Mouse (Mus musculus) cerebellum, adult 18-20 months (tissue): Measurements from ENCODE around the gene Lrrc39.

Experiments
- DNase-seq, 2 experiments: peaks; one replicate each; pipeline ENCODE4 v3.0.0; 2021

Lrrc39 gene

DNA sequence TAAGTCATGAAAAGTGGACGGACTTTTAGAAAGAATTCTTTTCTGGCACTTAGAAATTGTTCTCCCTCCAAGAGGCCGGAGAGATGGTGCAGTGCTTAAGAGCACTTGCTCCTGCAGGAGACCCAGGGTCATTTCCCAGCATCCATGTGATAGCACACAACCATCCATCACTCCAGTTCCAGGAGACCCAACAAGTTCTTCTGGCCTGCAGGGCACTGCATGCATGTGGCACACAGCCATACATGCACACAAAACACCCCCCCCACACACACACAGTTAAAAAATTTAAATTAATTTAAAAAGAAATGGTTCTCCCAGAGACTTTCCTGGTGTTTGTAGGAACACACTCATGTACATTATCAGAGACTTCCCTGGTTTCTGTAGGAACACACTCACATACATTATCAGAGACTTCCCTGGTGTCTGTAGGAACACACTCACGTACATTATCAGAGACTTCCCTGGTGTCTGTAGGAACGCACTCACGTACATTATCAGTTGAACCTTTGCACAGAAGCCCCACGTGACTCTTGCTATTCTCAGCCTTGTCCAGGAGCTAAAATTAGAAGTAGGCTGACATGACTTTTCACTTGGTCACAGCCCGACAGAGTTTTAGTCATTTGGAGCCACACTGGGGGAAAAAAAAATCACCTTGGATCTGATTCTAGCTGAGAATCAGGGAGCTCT is at the start of gene Lrrc39:
Lrrc39 (plus strand) TSS at position 566 of the 687 bp plus-strand sequence.
- DNase-seq: no peak

DNA sequence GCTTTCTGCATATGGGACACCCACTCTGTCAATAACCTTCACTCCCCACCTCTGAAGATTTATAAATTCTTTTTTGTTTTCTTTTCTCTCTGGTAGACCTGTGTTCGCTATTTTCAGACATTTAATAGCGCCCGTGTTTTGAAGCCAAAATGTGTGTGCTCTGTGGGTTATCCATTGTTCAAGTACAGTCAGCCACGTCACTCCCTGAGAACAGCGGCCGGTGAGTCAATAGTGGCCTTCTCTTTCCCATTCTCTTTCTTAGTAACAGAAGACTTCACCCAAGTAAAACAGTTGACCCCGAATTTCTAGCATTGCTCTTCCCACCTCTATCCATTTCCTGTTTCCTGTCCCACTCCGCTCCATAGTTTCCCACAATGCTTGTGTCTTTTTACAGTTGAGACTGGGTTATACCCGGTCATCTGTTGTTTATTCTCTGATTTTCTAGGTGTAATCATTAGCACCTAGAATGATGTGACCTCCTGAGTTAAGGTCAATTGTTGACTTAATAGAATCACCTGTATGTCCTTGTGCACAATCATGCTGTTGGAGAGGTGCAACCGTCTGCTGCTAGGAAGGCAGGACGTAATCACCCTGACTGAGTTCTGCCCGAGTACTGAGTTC is 42.5 kb upstream of the Lrrc39 start:
- DNase-seq: no peak

DNA sequence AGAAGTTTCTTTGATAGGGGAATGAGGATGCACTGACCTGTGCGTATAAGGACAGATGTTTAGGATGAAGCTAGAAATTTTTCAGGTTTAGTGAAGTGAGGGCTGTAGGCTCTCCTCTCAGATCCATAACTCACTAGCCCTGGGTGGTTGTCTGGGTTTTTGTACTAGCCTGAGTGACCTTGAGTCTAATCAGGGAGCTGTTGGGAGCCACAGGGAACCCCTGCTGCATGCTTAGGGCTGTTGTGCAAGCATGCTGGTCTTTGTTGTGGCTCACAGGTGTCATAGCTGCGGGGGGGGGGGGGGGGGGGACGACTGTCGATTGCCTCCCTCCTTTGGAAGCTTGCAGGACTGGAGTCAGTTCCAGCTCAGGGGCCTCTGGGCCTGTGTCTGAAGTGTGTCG is 33.0 kb upstream of the Lrrc39 start:
- no peak for DNase-seq

DNA sequence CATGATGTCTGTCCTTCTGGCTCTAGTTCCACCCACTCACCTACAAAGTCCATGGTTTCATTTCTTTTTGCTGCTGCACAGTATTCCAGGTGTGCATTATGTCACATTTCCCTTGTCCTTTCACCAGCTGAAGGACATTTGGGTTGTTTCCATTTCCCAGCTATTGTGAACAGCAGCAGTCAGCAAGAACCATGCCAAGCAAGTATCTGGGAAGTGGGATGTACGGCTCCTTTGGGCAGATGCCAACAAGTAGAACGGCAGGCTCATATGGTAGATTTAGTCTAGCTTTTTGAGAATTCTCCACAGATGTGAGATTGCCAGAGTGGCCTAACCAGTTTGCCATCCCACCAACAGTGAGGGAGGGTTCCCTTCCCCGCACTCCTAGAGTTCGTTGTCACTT is 31.9 kb upstream of the Lrrc39 start:
- DNase-seq: no peak

DNA sequence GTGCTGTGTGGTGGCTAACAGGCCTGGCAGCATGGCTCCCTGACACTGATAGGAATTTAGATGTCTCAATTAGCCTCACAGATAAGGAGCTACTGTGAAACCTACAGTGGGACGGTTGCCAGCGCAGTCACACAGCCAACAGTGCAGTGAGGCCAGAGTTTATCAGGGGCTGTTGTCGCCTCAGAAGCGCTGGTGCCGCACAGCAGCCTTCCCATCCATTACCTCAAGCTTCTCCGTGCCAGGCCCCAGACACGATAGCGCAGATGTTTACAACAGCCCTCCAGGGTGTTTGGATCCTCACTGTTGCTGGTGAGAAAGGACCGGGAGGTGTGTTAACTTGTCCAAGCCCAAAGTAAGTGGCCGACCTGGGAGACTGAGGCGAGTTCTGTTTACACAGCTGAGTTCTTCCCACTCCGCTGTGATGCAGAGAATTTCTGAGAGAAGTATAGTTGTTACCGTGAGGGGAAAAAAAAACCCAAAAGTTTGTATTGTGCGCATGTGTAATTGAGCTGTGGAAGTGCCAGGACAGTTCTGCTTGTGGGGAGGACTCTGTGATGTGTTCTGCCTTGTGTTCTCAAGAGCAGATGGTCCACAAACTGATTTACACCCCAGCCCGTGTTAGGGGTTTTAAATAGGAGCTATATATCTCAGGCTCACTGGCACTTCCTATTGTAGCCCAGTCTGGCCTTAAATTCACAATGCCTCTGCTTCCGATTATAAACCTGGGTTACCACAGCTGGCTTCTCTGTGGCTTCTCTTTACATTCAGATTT is 26.2 kb upstream of the Lrrc39 start:
- no peak for DNase-seq

DNA sequence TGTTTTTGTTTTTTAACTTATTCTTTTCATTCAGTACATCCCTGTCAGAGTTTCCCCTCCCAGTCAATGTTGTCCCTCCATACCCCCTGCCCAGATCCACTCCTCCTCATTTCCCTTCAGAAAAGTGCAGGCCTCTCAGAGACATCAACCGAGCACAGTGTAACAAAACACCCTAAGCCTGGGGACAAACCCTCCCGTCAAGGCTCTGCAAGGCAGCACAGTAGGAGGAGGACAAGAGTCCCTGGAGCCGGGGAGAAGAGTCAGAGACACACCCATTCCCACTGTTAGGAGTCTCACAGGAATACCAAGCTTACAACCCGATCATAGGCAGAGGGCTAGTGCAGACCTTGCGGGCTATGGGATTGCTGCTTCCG is 25.6 kb upstream of the Lrrc39 start:
- no peak for DNase-seq

DNA sequence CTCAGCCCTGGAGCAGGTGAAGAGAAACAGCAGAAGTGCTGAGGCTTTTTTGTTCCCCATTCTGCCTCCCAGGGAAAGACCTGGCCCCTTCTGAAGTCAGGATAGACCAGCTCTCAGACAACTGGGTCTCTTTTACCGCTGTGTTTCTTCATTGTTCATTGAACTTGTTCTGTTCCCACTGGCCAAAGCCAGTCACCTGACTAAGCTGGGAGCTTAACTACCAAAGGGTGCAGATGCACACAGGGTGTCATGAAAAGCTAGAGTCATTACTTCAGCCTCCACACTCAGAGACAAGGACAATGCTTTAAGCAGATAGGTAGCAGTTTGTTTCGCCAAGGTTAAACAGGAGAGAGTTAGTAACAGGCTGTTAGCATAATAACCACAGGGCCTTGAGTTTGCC is 20.7 kb upstream of the Lrrc39 start:
- no peak for DNase-seq

DNA sequence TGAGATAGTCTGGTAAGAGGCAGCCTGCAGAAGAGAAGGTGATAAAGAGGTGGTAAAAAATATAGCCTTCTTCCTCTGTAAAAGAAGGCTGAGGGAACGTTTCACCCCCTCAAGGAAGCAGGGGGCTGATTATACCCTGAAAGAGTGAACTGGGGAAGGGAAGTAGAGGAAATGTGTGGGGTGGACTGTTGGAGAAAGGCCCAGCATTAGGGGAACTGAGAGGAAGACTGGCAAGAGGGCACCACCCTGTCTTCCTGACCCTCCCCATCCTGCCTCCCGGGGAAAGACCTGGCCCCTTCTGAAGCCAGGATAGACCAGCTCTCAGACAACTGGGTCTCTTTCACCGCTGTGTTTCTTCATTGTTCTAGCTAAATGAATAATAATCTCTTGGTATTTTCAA is 20.2 kb upstream of the Lrrc39 start:
- DNase-seq: no peak

DNA sequence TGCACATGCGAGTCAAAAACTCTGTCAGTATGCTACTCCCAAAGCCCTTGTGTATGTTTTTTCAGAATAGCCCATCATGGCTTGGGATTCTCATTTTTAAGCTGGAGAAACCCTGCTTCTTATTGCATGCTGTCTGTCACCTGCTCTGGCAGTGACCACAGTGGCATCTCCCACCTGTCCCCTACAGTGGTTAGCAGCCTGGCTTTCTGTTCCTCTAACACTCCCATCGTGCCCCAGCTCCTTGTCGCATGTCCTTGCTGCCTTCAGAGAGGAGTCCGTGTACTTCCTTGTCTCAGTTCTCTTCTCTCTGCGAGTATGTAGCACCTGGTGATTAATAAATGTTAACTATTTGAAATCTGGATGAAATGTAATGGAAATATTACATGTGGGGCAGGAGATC is 15.3 kb upstream of the Lrrc39 start:
- DNase-seq: no peak

DNA sequence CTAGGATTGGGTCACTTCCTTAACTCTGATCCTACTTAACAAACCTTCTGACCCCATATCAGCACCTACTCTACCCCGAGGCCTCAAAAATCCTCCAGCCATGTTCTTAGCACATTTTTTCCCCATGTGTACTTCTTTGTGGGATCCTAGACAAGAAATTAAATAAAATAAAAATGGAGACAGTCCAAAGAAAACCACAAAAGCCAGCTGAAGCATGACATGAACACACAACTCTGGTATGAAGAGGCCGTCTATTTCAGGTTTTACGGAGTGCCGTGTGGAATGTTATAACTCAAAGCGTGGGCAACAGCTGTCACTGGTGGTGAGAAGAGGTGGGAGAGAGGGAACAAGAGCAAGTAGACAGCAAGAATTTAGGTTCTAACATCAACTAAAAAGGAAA is 11.4 kb upstream of the Lrrc39 start:
- no peak for DNase-seq

DNA sequence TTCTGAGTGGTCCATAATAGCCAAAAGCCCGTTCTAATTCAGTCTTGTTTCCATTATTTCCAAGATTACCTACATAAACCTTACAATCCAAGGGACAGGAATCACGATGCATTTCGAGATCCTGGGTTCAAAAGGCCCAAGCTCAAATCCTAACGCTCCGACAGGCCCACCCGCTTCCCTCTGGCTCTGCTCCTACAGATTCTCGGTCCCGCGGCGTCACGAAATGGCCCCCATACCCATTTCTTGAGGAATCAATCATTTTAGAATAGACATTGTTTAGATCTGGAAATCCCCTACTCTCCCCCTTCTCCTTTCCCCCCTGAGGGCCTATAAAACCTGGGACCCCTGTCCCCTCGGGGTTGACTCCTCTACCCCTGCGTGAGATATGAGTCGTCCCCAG is 1.5 kb upstream of the Lrrc39 start:
- peak; percentile 14 to 23 for DNase-seq

DNA sequence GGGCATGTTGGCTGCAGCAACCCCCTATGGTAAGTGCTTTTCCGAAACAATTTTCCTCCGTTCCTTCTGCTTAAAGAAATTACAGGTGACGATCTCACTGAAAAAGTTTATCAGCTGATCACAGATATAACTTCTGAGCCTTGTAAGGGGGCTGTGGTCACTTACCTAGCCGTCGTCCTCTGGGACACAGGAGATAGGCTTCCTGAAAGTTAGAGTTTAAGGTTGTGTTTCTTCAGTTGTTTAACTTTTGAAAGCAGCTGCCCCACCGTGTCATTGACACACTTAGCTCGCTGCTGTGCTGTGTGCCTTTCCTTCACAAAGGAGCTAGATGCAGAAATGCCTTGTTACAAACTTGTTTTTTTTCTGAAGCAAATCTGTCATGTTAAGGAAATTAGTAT is 321 bp downstream of the Lrrc39 start:
- no peak for DNase-seq

DNA sequence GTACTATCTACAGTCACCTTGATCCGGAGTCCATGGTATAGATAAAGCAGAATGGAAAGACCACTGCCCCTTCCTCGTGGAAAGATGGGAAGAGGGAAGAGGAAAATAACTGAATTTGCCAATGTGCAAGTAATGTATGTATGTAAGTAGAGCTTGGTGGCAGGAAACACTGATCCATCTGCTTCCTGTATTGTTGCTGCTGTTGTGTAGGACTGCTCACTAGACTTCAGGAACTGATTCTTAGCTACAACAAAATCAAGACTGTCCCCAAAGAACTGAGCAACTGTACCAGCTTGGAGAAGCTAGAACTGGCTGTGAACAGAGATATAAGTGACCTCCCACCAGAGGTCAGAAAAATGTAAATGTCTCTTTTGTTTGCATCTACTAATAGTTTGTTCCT is 7.9 kb downstream of the Lrrc39 start:
- no peak for DNase-seq

DNA sequence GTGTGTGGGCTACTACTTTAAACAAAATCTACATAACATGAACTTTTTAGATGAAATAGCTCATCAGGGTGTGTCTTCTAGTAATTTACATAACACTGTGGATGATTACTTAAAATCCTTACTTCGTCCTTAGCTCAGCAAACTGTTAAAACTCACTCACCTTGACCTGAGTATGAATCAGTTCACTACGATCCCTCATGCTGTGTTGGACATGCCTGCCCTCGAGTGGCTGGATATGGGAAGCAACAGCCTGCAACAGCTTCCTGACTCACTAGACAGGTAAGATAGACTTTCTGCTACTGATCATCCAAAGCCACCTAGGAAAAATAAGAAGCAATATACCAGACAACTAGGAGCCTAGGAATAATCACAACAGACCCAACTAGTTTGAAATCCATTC is 14.5 kb downstream of the Lrrc39 start:
- DNase-seq: no peak

DNA sequence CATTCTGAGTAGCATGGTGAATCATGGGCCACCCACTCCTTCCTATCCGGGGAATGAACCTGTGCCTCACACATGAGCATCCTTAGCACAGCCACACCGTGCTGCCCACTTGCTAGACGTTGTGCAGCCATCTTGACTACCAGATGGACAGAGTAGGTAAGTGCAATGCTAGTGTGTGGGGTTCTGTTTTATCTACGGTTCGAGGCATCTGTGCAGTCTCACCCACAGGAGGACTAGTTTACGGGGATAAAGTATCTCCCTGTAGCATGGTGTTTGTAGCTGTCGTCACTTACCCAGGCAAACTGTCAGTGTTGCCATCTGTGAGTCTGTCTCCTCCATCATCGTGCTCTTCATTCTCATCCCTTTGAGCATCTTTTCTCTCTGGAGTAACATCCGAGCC is 19.4 kb downstream of the Lrrc39 start:
- DNase-seq: no peak

DNA sequence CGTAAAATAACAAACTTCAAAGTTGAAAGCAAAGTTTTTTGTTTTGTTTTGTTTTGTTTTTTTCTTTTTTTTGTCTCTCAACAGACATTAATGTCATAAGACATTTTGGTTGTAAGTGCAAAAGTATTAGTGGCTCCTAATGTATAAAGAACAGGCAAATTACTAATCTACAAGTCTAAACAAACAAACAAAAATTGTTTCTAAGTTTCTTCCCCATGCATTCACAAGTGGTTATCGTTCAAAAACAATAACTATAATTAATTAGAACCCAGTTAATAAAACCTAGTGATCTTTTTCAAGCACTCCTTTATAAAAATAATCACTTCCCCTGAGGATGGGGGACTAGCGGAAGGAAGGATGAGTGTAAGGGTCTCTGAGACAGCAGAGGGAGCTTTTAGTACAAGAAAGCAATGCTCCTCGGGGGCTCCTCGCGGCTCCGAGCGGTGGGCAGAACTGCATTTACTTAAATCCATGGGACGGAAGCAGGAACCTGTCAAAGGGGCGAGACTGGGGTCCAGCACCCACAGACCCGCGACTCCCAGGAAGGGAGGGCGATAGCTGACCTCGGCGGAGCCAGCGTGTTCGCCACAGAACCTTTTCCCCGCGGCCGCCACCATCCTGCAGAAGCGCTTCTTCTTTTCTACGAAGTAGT is 31.4 kb downstream of the Lrrc39 start:
- DNase-seq: no peak

DNA sequence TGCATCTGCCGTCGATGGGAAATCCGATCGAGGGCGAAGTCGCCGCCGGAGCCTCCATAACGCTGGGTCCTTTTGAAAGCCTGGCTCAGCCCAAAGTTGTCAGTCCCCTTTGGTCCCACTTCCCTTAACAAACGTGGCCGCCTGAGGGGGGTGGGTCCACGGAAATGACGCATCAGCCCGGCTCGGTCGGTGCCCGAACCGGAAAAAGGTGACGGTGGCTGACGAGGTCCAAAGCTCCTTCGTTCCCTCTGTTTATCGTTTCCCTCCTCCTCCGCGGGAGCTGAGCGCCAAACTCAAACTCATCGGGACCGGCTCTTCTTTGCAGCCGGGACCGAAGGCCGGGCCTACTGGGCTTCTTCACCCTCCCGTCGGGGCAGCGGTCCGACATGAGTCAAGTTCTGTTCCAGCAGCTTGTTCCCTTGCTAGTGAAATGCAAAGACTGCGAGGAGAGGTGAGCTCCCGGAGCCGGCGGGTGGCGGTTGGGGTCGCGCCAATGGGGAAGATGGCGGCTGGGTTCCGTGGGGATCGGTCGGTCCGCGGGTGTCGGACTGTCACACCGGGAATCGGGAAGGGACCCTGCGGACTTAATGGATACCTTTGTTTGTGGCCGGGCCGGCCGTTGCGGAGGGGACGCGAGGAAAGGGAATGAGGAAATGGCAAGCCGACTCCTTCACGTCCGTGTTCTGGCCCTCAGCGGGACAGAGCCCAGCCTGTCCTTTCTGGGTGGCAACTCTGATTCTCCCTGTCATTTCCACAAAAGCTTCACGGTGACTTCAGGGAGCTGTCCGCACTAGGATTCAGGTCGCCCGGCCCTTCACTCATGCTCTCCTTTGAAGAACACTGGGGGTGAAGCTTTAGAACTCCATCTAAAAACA is 32.2 kb downstream of the Lrrc39 start, which contains the start of gene Sass6:
Sass6 (plus strand) TSS at position 255 of the 875 bp plus-strand sequence.
- peak; percentile 99 for DNase-seq

DNA sequence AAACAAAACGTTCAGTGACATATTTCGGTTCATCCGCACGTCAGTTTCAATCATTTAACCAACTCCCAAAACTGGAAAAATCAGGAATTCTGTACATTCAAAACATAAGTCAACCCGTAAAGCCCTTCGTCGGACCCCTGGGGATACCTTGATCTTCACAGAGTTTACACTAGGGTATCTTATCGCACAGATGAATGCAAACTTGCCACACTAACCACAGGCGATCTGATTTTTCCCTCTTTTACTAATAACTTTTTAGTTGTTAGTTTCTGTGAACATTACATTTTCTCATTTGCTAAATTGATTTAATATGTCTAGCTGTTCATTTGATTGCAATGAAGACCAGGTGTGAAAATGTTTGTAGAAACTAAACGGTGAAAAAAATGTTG is 32.8 kb downstream of the Lrrc39 start:
- DNase-seq: no peak

DNA sequence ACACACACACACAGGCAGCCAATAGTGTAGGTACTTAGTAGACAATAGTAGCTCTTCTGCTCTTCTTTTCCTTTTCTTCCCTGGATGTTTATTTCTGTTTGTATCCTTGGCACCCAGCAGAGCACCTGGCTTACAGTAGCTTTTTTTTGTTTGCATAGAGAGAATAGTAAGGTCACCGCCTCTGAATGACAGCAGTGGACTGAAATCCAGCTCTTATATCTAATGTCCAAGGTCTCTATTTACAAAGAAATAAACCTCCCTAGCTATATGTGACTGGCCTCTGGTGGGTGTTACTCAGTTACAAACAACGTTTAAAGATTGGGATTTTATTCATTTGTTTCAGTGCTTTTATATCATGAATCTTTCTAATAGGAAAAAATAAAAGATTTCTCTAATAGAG is 36.9 kb downstream of the Lrrc39 start:
- DNase-seq: no peak

DNA sequence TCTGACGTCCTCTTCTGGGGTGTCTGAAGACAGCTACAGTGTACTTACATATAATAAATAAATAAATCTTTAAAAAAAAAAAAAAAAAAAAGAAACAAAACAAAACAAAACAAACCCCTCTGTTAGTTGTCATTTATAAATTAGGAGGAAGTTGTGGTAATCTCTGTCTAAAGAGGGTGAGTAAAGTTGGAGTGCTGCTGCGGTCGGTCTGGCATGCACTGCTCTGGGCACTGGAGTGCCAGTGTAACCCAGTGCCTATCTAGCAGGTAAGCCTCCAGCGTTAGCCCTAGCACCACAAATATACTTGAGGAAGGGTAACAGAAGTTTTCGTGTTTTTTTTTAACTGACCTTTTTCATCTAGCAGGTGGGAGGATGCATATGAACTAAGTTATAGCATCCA is 38.2 kb downstream of the Lrrc39 start:
- no peak for DNase-seq

DNA sequence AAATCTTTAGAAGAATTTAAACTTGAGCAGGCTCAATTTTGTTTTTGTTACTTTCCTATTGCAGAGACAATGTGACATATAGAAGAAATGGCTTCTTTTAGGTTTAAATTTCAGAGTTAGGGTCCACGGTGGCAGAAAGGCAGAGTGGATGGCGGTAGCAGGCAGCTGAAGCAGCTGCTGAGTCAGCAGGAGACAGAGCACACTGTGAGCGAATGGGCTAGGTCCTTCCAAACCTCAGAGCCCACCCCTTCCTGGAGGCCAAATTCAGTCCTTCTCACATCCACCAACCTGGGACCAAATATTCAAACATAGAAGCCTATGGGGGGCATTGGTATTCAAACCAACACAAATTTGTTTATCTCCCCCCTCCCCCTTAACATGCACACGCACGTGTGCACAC is 39.0 kb downstream of the Lrrc39 start:
- no peak for DNase-seq

DNA sequence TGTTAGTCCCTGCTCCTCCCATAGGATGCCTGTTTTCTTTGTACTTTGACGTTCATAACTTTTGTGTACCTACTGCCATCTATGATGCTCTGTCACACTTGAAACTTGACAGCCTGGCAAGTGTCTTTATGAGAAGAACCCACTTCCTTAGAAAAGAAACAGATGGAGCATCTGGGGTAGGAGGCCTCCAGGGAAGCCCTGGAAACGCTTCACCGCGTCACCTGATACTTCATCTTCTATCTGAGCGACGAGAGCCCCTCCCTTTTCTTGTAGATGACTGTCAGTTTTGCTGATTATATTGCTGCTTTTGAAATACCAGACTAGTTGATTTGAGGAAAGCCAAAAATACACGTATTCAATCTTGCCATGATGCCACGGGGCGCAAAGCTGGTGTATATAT is 41.8 kb downstream of the Lrrc39 start:
- peak in 1 of 2 experiments; percentile 18 for DNase-seq
